Mouse (Mus musculus): ENCODE data around the gene Timm23. TPM values are rescaled to one million over a fixed set of nuclear protein-coding genes. Genes with fewer than 3 reads are reported as not detected.

Gene Timm23
- polyA plus RNA-seq (2015; fragmentation: Nextera tagmentation; extraction: Ambion mirVana) = 305 and 316 TPM in 2 replicates

DNA sequence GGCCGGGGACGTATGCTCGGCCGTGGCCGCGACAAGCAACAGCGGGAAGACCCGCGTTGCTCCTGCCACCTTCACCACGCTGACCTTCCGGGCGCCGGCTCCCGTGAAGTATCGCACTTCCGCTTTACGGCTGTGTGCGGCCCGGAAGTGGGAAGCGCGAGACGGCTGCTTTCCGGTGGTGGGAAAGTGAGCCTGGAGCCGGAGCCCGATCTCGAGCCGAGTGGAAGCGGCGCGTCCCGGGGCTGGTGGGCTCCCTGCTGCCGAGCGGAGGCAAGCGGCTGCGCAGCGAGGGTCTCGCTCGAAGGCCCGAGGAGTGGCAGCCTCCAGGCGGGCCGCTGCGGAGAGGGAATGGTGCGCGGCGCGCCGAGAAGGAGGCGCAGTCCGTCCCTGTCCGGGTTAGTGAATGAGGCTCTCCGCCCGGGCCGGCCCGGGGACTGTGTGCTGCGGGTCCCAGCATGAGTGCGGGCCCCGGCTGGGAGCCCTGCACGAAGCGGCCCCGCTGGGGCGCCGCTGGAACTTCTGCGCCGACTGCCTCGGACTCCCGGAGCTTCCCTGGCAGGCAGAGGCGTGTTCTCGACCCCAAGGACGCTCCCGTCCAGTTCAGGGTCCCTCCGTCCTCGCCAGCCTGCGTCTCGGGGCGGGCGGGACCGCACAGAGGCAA is at the start of gene Timm23, which contains the start of gene Parg:
TSS of gene Timm23 (minus strand) at position 108 of the 661 bp plus-strand sequence.
TSS of gene Parg (plus strand) at position 159 of the 661 bp plus-strand sequence.
- peak within 1 kb of the TSS; percentile 99 for H3K4me3 ChIP-seq (replicated peaks; ENCODE audit: low read depth, low read length)
- TF ChIP-seq CTCF (IDR thresholded peaks at IDR 0.05; ENCODE audit: low read depth) = no peak
- no peaks in the 10 kb centered on the region for H3K27me3 ChIP-seq (ENCODE audit: insufficient read depth, low read length)
- H3K27ac ChIP-seq = peak within 1 kb of the TSS; percentile 78
- peaks cover 19% of the 10 kb centered on the region for H3K4me1 ChIP-seq (replicated peaks; ENCODE audit: insufficient read depth, low read length)
- DNase-seq (ENCODE audit: low spot score) = peak; percentile 93
- H3K9ac ChIP-seq (ENCODE audit: low read depth, low read length) = peak within 1 kb of the TSS; percentile 96
- H3K9me3 ChIP-seq (replicated peaks; ENCODE audit: low read length) = no peaks in the 10 kb centered on the region
- peak; percentile 92 for ATAC-seq (replicated peaks; ENCODE audit: low FRiP score, low read depth)
- H3K4me2 ChIP-seq (ENCODE audit: low read length) = peak within 1 kb of the TSS; percentile 84
- peaks cover 7% of the 10 kb centered on the region for H3K36me3 ChIP-seq (ENCODE audit: insufficient read depth, low read length)
- WGBS = under 1% methylated on average over 57 of the region's 77 CpGs

DNA sequence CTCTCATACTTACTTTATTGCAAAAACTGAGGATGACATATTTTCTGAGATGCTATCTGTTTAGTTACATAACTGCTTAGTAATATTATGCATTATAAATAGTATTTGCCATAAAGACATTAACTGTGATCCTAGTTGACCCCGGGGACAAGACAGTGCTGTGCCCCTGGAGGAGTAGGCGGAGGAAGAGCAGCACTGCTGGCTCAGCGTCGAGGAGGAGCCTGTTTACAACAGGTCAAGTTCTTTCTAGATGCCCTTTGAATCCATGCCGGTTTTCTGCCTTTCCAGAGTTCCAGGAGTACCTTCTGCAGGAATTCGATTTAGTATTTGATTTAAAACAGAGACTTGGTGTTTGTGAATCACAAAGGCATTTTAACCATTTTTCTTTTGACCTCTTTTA is 47.9 kb upstream of the Timm23 start:
- TF ChIP-seq CTCF (IDR thresholded peaks at IDR 0.05; ENCODE audit: low read depth) = no peak
- WGBS = 74% methylated on average over 6 of the region's 6 CpGs
- DNase-seq (ENCODE audit: low spot score) (no peak), ATAC-seq (replicated peaks; ENCODE audit: low FRiP score, low read depth) (no peak)
- H3K4me1 ChIP-seq (replicated peaks; ENCODE audit: insufficient read depth, low read length) = no peaks in the 10 kb centered on the region
- no peak overlapping the region for H3K4me2 ChIP-seq (ENCODE audit: low read length)
- H3K27ac ChIP-seq = no peak overlapping the region
- no peaks in the 10 kb centered on the region for H3K9me3 ChIP-seq (replicated peaks; ENCODE audit: low read length)
- no peak overlapping the region for H3K9ac ChIP-seq (ENCODE audit: low read depth, low read length)
- H3K4me3 ChIP-seq (replicated peaks; ENCODE audit: low read depth, low read length) = no peak overlapping the region
- H3K36me3 ChIP-seq (ENCODE audit: insufficient read depth, low read length) = no peaks in the 10 kb centered on the region; the same call in 1 of the 2 replicates
- no peaks in the 10 kb centered on the region for H3K27me3 ChIP-seq (ENCODE audit: insufficient read depth, low read length)

DNA sequence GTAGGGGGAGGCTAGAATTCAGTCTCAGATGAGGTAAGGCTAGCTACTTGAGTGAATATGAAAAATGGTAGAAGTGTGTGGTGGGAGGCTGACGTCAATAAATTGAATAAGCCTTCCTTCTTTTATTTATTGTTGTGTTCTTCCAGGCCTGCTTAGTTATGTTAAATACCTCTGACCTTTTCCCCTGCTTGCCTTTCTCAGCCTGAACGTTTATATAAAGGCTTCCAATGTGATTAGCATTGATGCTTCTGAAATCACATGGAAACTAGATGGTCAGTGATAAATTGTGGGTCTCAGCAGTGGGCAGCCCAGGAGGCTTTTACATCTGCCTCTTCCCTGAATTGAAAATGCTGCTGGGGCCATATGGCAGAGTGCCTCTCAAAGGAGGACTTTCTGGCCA is 44.3 kb upstream of the Timm23 start:
- no peaks in the 10 kb centered on the region for H3K9me3 ChIP-seq (replicated peaks; ENCODE audit: low read length)
- no peaks in the 10 kb centered on the region for H3K4me1 ChIP-seq (replicated peaks; ENCODE audit: insufficient read depth, low read length)
- H3K27me3 ChIP-seq (ENCODE audit: insufficient read depth, low read length) = no peaks in the 10 kb centered on the region
- H3K27ac ChIP-seq = no peak overlapping the region
- no peak for TF ChIP-seq CTCF (IDR thresholded peaks at IDR 0.05; ENCODE audit: low read depth)
- no peak overlapping the region for H3K9ac ChIP-seq (ENCODE audit: low read depth, low read length)
- WGBS = 20% methylated on average over 2 of the region's 2 CpGs
- DNase-seq (ENCODE audit: low spot score) = peak; percentile 45
- no peak overlapping the region for H3K4me2 ChIP-seq (ENCODE audit: low read length)
- ATAC-seq (replicated peaks; ENCODE audit: low FRiP score, low read depth) = no peak
- no peak overlapping the region for H3K4me3 ChIP-seq (replicated peaks; ENCODE audit: low read depth, low read length)
- peaks cover 5% of the 10 kb centered on the region; the same call in 1 of the 2 replicates for H3K36me3 ChIP-seq (ENCODE audit: insufficient read depth, low read length)

DNA sequence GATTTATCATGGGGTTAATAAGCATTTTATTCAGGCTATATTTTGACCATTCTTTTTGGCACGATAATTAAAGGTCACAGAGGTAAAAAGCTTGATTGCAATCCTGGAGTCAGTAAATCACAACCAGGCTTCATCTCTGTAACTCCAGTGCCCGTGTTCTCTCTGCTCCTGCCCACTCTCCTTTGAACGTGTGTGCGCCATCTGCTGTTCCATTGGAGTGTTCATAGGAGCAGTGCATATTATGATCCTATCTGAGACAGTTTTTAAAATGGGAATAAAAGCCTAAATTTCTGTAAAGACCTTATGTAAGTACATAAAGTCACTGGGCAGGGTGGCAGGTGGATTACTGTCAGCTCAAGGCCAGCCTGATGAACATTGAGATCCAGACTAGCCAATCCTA is 40.7 kb upstream of the Timm23 start:
- H3K27ac ChIP-seq = no peak overlapping the region
- ATAC-seq (replicated peaks; ENCODE audit: low FRiP score, low read depth) = no peak
- H3K36me3 ChIP-seq (ENCODE audit: insufficient read depth, low read length) = 0 out of 2 replicates have a peak, but pooled peaks cover 11% of the 10 kb centered on the region
- 60% methylated on average over 4 of the region's 4 CpGs for WGBS
- DNase-seq (ENCODE audit: low spot score) = peak; percentile 6
- H3K9me3 ChIP-seq (replicated peaks; ENCODE audit: low read length) = no peaks in the 10 kb centered on the region
- H3K4me2 ChIP-seq (ENCODE audit: low read length) = no peak overlapping the region
- H3K4me3 ChIP-seq (replicated peaks; ENCODE audit: low read depth, low read length) = no peak overlapping the region
- H3K27me3 ChIP-seq (ENCODE audit: insufficient read depth, low read length) = no peaks in the 10 kb centered on the region
- TF ChIP-seq CTCF (IDR thresholded peaks at IDR 0.05; ENCODE audit: low read depth) = peak; percentile 43; the same call in 1 of the 2 replicates
- no peak overlapping the region for H3K9ac ChIP-seq (ENCODE audit: low read depth, low read length)
- H3K4me1 ChIP-seq (replicated peaks; ENCODE audit: insufficient read depth, low read length) = no peaks in the 10 kb centered on the region

DNA sequence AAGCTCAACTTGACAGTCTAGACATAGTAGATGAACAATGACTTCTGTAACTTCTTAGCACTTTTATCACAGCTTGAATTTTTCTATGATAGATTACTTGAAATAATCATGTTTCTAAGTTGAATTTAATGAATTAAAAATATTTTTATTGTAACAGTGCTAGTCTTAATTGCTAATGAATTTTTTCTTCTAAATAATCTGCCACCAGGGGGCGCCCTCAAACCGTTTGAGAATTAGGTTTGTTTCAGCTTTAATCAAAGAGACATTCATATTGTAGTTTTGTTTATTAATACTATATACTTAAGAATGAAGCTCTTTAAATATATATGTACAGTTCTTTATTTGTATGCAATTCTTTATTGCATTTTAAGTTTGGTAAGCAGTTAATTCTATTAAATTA is 27.3 kb upstream of the Timm23 start:
- no peak overlapping the region for H3K9ac ChIP-seq (ENCODE audit: low read depth, low read length)
- no peaks in the 10 kb centered on the region for H3K4me1 ChIP-seq (replicated peaks; ENCODE audit: insufficient read depth, low read length)
- H3K36me3 ChIP-seq (ENCODE audit: insufficient read depth, low read length) = peaks cover 2% of the 10 kb centered on the region; the same call in 1 of the 2 replicates
- 1% methylated on average over 2 of the region's 2 CpGs for WGBS
- no peak overlapping the region for H3K27ac ChIP-seq
- H3K27me3 ChIP-seq (ENCODE audit: insufficient read depth, low read length) = no peaks in the 10 kb centered on the region
- no peaks in the 10 kb centered on the region for H3K9me3 ChIP-seq (replicated peaks; ENCODE audit: low read length)
- no peak overlapping the region for H3K4me3 ChIP-seq (replicated peaks; ENCODE audit: low read depth, low read length)
- peak; percentile 76 for TF ChIP-seq CTCF (IDR thresholded peaks at IDR 0.05; ENCODE audit: low read depth)
- DNase-seq (ENCODE audit: low spot score) = peak; percentile 78
- ATAC-seq (replicated peaks; ENCODE audit: low FRiP score, low read depth) = no peak
- H3K4me2 ChIP-seq (ENCODE audit: low read length) = no peak overlapping the region

DNA sequence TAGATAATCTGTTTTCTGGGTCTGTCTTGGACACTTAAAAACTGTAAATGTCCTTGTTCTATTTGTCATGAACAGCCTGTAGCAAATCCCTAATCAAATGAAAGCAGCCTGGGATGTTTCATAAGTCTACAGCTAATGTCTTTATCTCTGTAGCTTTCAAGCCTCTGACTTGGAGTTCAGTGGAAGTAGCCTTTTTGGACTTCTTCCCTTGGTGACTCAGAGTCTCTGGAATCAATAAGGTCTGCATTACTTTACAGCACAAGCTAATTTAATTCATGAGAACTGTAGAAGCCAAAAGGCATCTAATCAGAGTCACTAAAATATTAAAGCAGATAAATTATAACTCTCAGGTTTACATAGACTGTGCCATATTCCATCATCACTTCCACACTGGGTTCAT is 24.9 kb upstream of the Timm23 start:
- H3K36me3 ChIP-seq (ENCODE audit: insufficient read depth, low read length) = no peaks in the 10 kb centered on the region; the same call in 1 of the 2 replicates
- no peak for ATAC-seq (replicated peaks; ENCODE audit: low FRiP score, low read depth)
- no peaks in the 10 kb centered on the region for H3K4me1 ChIP-seq (replicated peaks; ENCODE audit: insufficient read depth, low read length)
- no peaks in the 10 kb centered on the region for H3K9me3 ChIP-seq (replicated peaks; ENCODE audit: low read length)
- H3K27ac ChIP-seq = no peak overlapping the region
- H3K4me2 ChIP-seq (ENCODE audit: low read length) = no peak overlapping the region
- H3K27me3 ChIP-seq (ENCODE audit: insufficient read depth, low read length) = no peaks in the 10 kb centered on the region
- TF ChIP-seq CTCF (IDR thresholded peaks at IDR 0.05; ENCODE audit: low read depth) = no peak
- H3K4me3 ChIP-seq (replicated peaks; ENCODE audit: low read depth, low read length) = no peak overlapping the region
- DNase-seq (ENCODE audit: low spot score) = no peak
- no peak overlapping the region for H3K9ac ChIP-seq (ENCODE audit: low read depth, low read length)

Data from kidney, postnatal 0 days (tissue).